Mouse (Mus musculus) frontal cortex, postnatal 14 days (tissue): Measurements from ENCODE around the gene Idh3a.
A peak's percentile ranks its signal among the peaks of the same experiment; 100 is the strongest.
"Not testable (repeated sequence)": the region's sequence is repeated elsewhere in the genome, so short reads cannot be mapped to it uniquely, and the experiment has no call there.

ENCODE experiments used
- DNase-seq, 2 experiments: peaks; one replicate each; pipeline ENCODE4 v3.0.0; 2022; ENCODE audit warnings: low spot score in 2 of 2

Idh3a gene

GRCm38 (mm10) chr9:54587863-54588262 lies 1.7 kb downstream of the Idh3a start:
- no peak for DNase-seq

GRCm38 (mm10) chr9:54593652-54594051 lies 7.5 kb downstream of the Idh3a start:
- not testable (repeated sequence) for DNase-seq

- no peak for DNase-seq
Observed at GRCm38 (mm10) chr9:54596752-54597465, 10.8 kb downstream of the Idh3a start.

GRCm38 (mm10) chr9:54602386-54602785 lies 16.3 kb downstream of the Idh3a start:
- no peak for DNase-seq

GRCm38 (mm10) chr9:54602916-54603315 lies 16.8 kb downstream of the Idh3a start:
- DNase-seq = no peak

GRCm38 (mm10) chr9:54604131-54604654 lies 18.1 kb downstream of the Idh3a start:
- DNase-seq = no peak

- peak in 1 of 2 experiments; percentile 38 for DNase-seq
Observed at GRCm38 (mm10) chr9:54604886-54605285, 18.8 kb downstream of the Idh3a start.

GRCm38 (mm10) chr9:54612781-54613191 lies 26.7 kb downstream of the Idh3a start:
- no peak for DNase-seq

GRCm38 (mm10) chr9:54614182-54614850 lies 28.2 kb downstream of the Idh3a start:
- DNase-seq = no peak

GRCm38 (mm10) chr9:54627240-54627639 lies 41.1 kb downstream of the Idh3a start:
- no peak for DNase-seq

- DNase-seq = peak; percentile 14 to 21
Observed at GRCm38 (mm10) chr9:54628752-54629151, 42.6 kb downstream of the Idh3a start.

GRCm38 (mm10) chr9:54629613-54630261 lies 43.6 kb downstream of the Idh3a start:
- DNase-seq = no peak

- no peak for DNase-seq
Observed at GRCm38 (mm10) chr9:54630905-54631304, 44.8 kb downstream of the Idh3a start.

- DNase-seq = no peak
Observed at GRCm38 (mm10) chr9:54633401-54633800, 47.3 kb downstream of the Idh3a start.

- DNase-seq = no peak
Observed at GRCm38 (mm10) chr9:54637510-54638314, 51.6 kb downstream of the Idh3a start.

- no peak for DNase-seq
Observed at GRCm38 (mm10) chr9:54639192-54639591, 53.1 kb downstream of the Idh3a start.

GRCm38 (mm10) chr9:54641548-54641947 lies 55.4 kb downstream of the Idh3a start:
- DNase-seq = no peak

- no peak for DNase-seq
Observed at GRCm38 (mm10) chr9:54642149-54642548, 56.0 kb downstream of the Idh3a start.

- DNase-seq = no peak
Observed at GRCm38 (mm10) chr9:54642556-54642955, 56.4 kb downstream of the Idh3a start.

GRCm38 (mm10) chr9:54643179-54643578 lies 57.0 kb downstream of the Idh3a start:
- DNase-seq = no peak

- DNase-seq = no peak
Observed at GRCm38 (mm10) chr9:54645530-54645929, 59.4 kb downstream of the Idh3a start.

GRCm38 (mm10) chr9:54646252-54646651 lies 60.1 kb downstream of the Idh3a start:
- no peak for DNase-seq
